Mouse (Mus musculus) right cerebral cortex, postnatal 10 days (tissue): ENCODE measurements around the gene Kmt5c.
"Not testable (repeated sequence)": the region's sequence is repeated elsewhere in the genome, so short reads cannot be mapped to it uniquely, and the experiment has no call there.

Experiments used
- DNase-seq, 2 experiments: peaks; one replicate each; pipeline ENCODE4 v3.0.0; 2021; ENCODE audit warnings: low spot score in 2 of 2

Kmt5c gene

GRCm38 (mm10) chr7:4789436-4789935 lies 49.6 kb downstream of the Kmt5c start, which contains the start of gene Tmem238:
Gene Tmem238 (minus strand): TSS chr7:4789656.
- peak in 1 of 2 experiments; percentile 41 for DNase-seq

DNA sequence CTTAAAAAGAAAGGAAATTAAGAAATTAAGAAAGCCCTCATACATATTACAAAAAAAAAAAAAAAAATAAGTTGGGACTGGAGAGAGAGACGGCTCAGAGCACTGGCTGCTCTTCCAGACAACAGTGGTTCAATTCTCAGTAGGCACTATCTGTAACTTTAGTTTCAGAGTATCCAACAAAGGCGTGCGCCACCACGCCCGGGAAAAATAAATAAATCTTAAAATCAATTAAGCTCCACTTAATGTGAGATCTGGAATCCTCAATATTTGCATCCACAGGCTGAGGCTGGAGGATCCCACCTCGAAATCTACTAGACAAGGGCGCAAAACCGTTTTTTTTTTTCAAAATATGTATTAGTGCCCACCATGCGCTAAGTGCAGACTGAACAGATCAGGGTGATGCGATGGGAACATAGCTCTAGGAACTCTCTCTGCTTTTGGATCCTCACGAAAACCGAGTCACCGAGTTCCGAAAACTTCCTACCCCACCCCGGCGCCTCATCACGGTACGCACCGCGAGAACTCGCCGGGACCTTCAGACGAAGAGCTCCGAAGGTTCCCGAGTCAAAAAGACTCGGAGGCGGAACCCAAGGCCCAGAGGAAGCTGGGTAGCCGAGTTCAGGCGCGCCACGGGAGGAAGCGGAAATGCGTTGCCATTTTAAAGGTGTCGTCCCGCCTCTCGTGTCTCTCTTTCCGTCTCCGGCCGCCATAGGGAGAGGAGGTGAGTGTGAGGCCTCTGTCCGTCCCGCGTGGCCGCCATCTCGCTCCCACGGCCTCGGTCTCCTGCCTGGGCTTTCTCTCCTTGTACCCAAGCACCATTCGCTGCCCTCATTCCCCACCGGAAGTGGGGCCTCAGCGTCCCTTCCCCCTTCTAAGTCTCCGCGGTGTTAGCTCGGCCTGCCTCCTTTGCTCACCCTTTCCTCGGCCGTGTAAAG lies 52.6 kb downstream of the Kmt5c start, which contains the start of gene Rpl28:
Gene Rpl28 (plus strand): TSS at position 597 of the 935 bp plus-strand sequence.
- DNase-seq = peak; percentile 98

DNA sequence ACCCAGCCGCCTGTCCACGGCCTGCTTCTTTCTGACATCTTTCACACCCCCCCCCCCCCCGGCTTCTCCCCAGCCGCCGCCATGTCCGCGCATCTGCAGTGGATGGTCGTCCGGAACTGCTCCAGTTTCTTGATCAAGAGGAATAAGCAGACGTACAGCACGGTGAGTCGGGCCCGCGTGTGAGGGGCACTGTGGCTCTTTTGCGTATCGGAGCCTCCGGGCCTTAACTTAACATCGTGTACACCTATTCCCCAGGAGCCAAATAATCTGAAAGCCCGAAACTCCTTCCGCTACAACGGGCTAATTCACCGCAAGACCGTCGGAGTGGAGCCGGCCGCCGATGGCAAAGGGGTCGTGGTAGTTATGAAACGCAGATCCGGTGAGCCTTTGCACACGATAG lies 53.3 kb downstream of the Kmt5c start:
- DNase-seq = not testable (repeated sequence)

- no peak for DNase-seq
Measured at GRCm38 (mm10) chr7:4793674-4794073, 53.8 kb downstream of the Kmt5c start.

DNA sequence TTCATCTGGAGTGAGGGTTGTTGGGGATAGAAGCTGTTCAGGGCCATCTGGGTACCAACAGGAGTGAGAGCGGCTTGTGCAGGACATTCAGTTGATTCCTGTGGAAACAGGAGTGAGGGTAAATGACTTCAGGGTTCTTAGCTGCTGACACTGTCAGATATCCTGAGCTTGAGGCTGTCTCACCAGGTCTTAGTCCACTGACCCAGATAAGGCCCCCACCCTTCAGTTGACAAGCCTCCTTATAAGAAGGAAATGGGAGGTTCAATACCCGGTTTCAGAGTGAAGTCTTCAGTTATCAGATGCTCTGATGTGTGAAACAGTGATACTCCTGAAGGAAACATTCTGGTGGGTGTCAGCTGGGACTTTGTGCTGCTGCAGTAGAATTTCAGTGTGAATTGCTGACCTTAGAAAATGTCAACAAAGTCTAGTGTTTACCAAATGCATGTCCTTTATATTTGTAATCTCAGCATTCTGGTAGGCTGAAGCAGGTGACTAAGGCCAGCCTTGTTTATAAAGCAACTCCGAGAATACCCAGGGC lies 54.8 kb downstream of the Kmt5c start:
- no peak for DNase-seq

DNA sequence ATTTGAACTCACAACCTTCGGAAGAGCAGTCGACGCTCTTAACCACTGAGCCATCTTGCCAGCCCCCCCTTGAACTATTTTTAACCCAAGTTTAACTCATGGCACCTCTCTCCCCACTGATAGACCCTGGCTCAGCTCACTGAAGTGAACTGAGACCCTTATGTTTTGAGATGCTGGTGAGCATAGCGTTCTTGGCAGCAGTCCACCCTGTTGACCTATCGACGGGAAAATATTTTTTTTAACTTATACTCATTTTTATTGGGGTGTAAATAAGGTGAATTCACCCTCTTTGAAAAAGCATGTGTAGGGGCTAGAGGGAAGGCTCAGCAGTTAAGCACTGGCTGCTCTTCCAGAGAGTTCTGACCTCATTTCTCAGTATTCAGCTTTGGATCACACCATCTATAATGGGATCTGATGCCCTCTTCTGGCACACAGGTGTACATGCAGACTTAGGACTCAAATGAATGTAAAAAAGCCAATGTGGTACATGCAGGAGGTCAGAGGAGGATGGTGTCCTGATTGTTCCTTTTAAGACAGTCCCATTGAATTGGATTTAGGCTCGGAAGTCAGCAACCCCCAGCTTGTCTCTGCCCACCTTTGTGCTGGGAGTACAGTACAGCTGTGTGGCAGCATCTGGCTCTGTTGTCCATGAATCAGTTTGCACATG lies 56.0 kb downstream of the Kmt5c start:
- peak in 1 of 2 experiments; percentile 55 for DNase-seq
